Mouse (Mus musculus) hematopoietic stem cell, adult 5-6 weeks (primary cell): ENCODE measurements around the gene AU040320. TPM values are rescaled to one million over a fixed set of nuclear protein-coding genes. Genes with fewer than 3 reads are reported as not detected.
A peak's percentile ranks its signal among the peaks of the same experiment; 100 is the strongest.

ENCODE experiments used
- ATAC-seq, 2 experiments: fragments of 125-278 bp in 1 of 2; replicated peaks in 1 of 2; 2 replicates each; pipeline ENCODE4 v1.8.0; 2016 to 2017; ENCODE audit warnings: inconsistent platforms in 2 of 2, mild to moderate bottlenecking in 2 of 2, moderate number of reproducible peaks in 2 of 2, low read depth in 1 of 2, moderate TSS enrichment in 1 of 2; ENCODE audit not compliant: low FRiP score in 2 of 2, poor library complexity in 2 of 2, severe bottlenecking in 2 of 2, insufficient read depth in 1 of 2, low TSS enrichment in 1 of 2
- total RNA-seq: library from RNA; stranded (forward); fragments of 172-1452, 232-1000 nt; gene quantifications from 2 replicates; pipeline ENCODE4 v1.2.3, GENCODE M21; 2017

AU040320 gene
- total RNA-seq, 1 experiment from 2014 or later: 19.9 TPM

DNA sequence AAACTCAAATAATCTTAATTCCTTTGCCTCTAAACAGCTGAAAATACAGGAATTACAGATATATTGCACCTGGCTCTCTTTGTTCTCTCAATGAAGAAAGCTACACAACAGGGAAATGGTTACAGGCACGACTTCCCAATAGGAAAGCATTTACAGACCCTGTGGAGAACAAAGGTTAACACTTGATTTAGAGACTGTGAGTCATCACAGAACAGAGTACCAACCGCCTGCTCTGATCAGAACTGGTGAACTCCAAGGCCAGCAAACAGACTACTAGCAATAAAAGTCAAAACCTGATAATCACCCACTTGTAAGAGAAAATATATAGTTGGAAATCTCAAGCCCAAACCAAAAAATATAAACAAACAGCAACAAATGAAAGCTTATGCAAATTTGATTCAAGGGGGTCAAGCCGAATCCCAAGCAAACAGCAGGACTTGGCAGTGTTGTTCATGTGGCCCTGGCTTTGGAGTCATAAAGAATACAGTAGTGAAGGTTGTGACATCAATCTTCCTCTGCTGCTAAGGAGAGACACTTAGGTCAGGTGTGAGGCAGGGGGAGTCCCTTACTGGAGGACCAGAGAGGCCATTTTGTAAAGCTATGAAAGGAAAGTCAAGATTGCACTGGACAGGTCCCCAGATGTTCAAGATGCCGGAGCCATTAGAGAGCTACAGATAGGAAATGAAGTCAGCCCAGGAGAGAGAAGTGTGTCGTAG is 126.4 kb downstream of the AU040320 start:
- ATAC-seq: no peak

- ATAC-seq: no peak
These were observed 130.3 kb downstream of the AU040320 start for GRCm38 (mm10) chr4:126883602-126884001.

- no peak for ATAC-seq
These were observed 132.6 kb downstream of the AU040320 start for GRCm38 (mm10) chr4:126885953-126886352.

DNA sequence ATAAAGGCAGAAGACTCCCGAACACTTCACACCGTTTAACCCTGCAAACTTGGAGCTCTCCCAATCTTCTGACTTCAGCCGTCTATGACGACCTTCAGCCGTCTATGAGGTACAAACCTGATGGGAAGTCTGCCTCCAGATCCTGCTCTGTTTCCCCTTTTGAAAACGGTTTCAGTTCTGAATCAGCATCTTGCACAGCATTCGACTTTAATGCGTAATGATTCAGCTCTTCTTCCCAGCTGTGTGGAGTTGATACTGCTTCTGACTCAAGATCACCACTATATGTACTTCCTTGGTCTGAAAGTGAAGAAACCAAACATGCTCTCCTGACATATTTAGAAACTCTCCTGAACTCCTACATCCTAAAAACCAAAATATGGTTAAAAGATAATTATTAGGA is 136.5 kb downstream of the AU040320 start:
- ATAC-seq: peak; percentile 53 to 56

Other genes starting within 250 kb of the AU040320 start
- gene Ago4, start 220.1 kb upstream of the AU040320 start, total RNA-seq: 6.3 and 9.4 TPM in 2 replicates
- 80.7 and 94.8 TPM in 2 replicates for gene Clspn, start 196.6 kb upstream of the AU040320 start, total RNA-seq
- 7.6 and 15.5 TPM in 2 replicates for gene 5730409E04Rik, start 143.7 kb upstream of the AU040320 start, total RNA-seq
- 106 and 109 TPM in 2 replicates for gene Psmb2, start 75.9 kb upstream of the AU040320 start, total RNA-seq
- not detected in 2 replicates for gene Tfap2e, start 17.3 kb upstream of the AU040320 start, total RNA-seq
- 6.6 and 10.5 TPM in 2 replicates for gene Ncdn, start 106 bp upstream of the AU040320 start, total RNA-seq
- gene Zmym4, start 214.6 kb downstream of the AU040320 start, total RNA-seq: 60.9 and 107 TPM in 2 replicates